Mouse (Mus musculus): ENCODE results near the gene Tmem50b.

GRCm38 (mm10) chr16:91627831-91628230 lies 30.2 kb upstream of the Tmem50b start:
- TF ChIP-seq CTCF (IDR thresholded peaks at IDR 0.05; ENCODE audit: low read depth) (no peak), EP300 (optimal IDR thresholded peaks at IDR 0.05) (no peak)

Measured in stomach, postnatal 0 days (tissue).